ENCODE assay signal across 23 mouse cellular contexts in genomic region chr6:37779893-37780292, GRCm38 (mm10).
DNase-seq lines count a peak whose midpoint lies in the region; ATAC-seq and TF ChIP-seq lines count a peak whose summit lies in the region.
"Had no signal": no experiment of that assay in that cellular context is flagged by ENCODE, and none has a peak within 500 bp of the region (broad histone marks: within the 10 kb centered on the region; RNA-seq: fewer than 3 reads in every experiment).

No protein-coding gene starts in this region.

- peak; percentile 56 to 79 for DNase-seq in adrenal gland, adult (ENCODE audit: inconsistent age in 2 of 2, low spot score in 1 of 2)
- no peak for DNase-seq in adrenal gland, postnatal 25 days
- DNase-seq in liver, embryonic 11.5 days (ENCODE audit: low spot score): no peak
- DNase-seq in gastrocnemius, adult 8-10 months (ENCODE audit: low spot score in 2 of 2): no peak
- DNase-seq: B cell, adult 2 months; cerebellum, adult 11-12 months; cerebellum, adult 9-10 months; cerebellum, postnatal 25 days; gastrocnemius, postnatal 14 days; heart, adult 2 months; heart, postnatal 14 days had no signal

- H3K4me1 ChIP-seq in intestine, embryonic 16.5 days (ENCODE audit: control insufficient read depth, insufficient read depth, low read length): no peaks in the 10 kb centered on the region
- H3K4me1 ChIP-seq in intestine, postnatal 0 days (replicated peaks; ENCODE audit: control insufficient read depth, insufficient read depth, low read length): no peaks in the 10 kb centered on the region
- peaks cover 5% of the 10 kb centered on the region; the same call in 1 of the 2 replicates for H3K4me1 ChIP-seq in liver, embryonic 12.5 days
- no peaks in the 10 kb centered on the region for H3K4me1 ChIP-seq in liver, embryonic 11.5 days (replicated peaks; ENCODE audit: control insufficient read depth, insufficient read depth, low read length)
- H3K4me1 ChIP-seq in liver, embryonic 16.5 days (ENCODE audit: control insufficient read depth, low read depth, low read length): no peaks in the 10 kb centered on the region
- H3K4me1 ChIP-seq: embryonic facial prominence, embryonic 12.5 days; heart, embryonic 15.5 days; hindbrain, embryonic 13.5 days had no signal

- peaks cover 4% of the 10 kb centered on the region; the same call in 1 of the 2 replicates for H3K9me3 ChIP-seq in intestine, embryonic 16.5 days (ENCODE audit: control insufficient read depth, low read length)
- H3K9me3 ChIP-seq in intestine, postnatal 0 days (ENCODE audit: control insufficient read depth): peaks cover 7% of the 10 kb centered on the region; the same call in 1 of the 2 replicates
- H3K9me3 ChIP-seq in liver, embryonic 12.5 days (replicated peaks): peaks cover 11% of the 10 kb centered on the region; the same call in 1 of the 2 replicates
- peaks cover 2% of the 10 kb centered on the region; the same call in 1 of the 2 replicates for H3K9me3 ChIP-seq in liver, embryonic 11.5 days (ENCODE audit: control insufficient read depth, low read length)
- H3K9me3 ChIP-seq in liver, embryonic 16.5 days (replicated peaks; ENCODE audit: control insufficient read depth, low read length): peaks cover 5% of the 10 kb centered on the region; the same call in 1 of the 2 replicates
- H3K9me3 ChIP-seq: G1E; hindbrain, embryonic 13.5 days had no signal

- TF ChIP-seq CTCF in intestine, postnatal 0 days (IDR thresholded peaks at IDR 0.05; ENCODE audit: low read depth): no peak

- H3K4me3 ChIP-seq in intestine, embryonic 16.5 days (ENCODE audit: low read length): no peak overlapping the region
- H3K4me3 ChIP-seq in intestine, postnatal 0 days (ENCODE audit: low read depth, low read length): no peak overlapping the region
- H3K4me3 ChIP-seq in liver, embryonic 12.5 days: no peak overlapping the region
- no peak overlapping the region for H3K4me3 ChIP-seq in liver, embryonic 11.5 days (ENCODE audit: low read depth, low read length)
- no peak overlapping the region for H3K4me3 ChIP-seq in liver, embryonic 16.5 days (ENCODE audit: low read depth, low read length)
- H3K4me3 ChIP-seq: embryonic facial prominence, embryonic 12.5 days; heart, adult 2 months; heart, embryonic 15.5 days; hindbrain, embryonic 13.5 days had no signal

- no peaks in the 10 kb centered on the region for H3K27me3 ChIP-seq in intestine, embryonic 16.5 days (replicated peaks; ENCODE audit: control insufficient read depth, insufficient read depth, low read length)
- no peaks in the 10 kb centered on the region for H3K27me3 ChIP-seq in intestine, postnatal 0 days (replicated peaks; ENCODE audit: control insufficient read depth, insufficient read depth, low read length)
- H3K27me3 ChIP-seq in liver, embryonic 12.5 days (replicated peaks): no peaks in the 10 kb centered on the region
- no peaks in the 10 kb centered on the region for H3K27me3 ChIP-seq in liver, embryonic 11.5 days (replicated peaks; ENCODE audit: control insufficient read depth, insufficient read depth, low read length)
- H3K27me3 ChIP-seq in liver, embryonic 16.5 days (ENCODE audit: control insufficient read depth, insufficient read depth, low read depth, low read length): no peaks in the 10 kb centered on the region
- H3K27me3 ChIP-seq: embryonic facial prominence, embryonic 12.5 days; heart, embryonic 15.5 days; hindbrain, embryonic 13.5 days had no signal

- no peak overlapping the region for H3K9ac ChIP-seq in intestine, embryonic 16.5 days (ENCODE audit: low read depth, low read length)
- H3K9ac ChIP-seq in intestine, postnatal 0 days (ENCODE audit: low read depth, low read length): no peak overlapping the region
- H3K9ac ChIP-seq in liver, embryonic 12.5 days: no peak overlapping the region
- H3K9ac ChIP-seq in liver, embryonic 11.5 days (ENCODE audit: low read depth, low read length): no peak overlapping the region
- no peak overlapping the region for H3K9ac ChIP-seq in liver, embryonic 16.5 days (ENCODE audit: low read depth, low read length)
- H3K9ac ChIP-seq: embryonic facial prominence, embryonic 12.5 days; heart, embryonic 15.5 days; hindbrain, embryonic 13.5 days had no signal

- peak; percentile 53 for ATAC-seq in intestine, embryonic 16.5 days
- ATAC-seq in intestine, postnatal 0 days: no peak
- peak; percentile 69 for ATAC-seq in liver, embryonic 12.5 days
- ATAC-seq in liver, embryonic 11.5 days (replicated peaks; ENCODE audit: low FRiP score): no peak
- peak; percentile 71 for ATAC-seq in liver, embryonic 16.5 days (ENCODE audit: low read depth)
- ATAC-seq: CD4-positive, CD25-positive, alpha-beta regulatory T cell, adult 4 months; forebrain, embryonic 16.5 days; hindbrain, postnatal 0 days had no signal

- H3K4me2 ChIP-seq in intestine, embryonic 16.5 days (ENCODE audit: low read depth, low read length): no peak overlapping the region
- H3K4me2 ChIP-seq in intestine, postnatal 0 days (replicated peaks; ENCODE audit: low read depth): no peak overlapping the region
- no peak overlapping the region for H3K4me2 ChIP-seq in liver, embryonic 12.5 days
- H3K4me2 ChIP-seq in liver, embryonic 11.5 days: no peak overlapping the region
- no peak overlapping the region for H3K4me2 ChIP-seq in liver, embryonic 16.5 days (ENCODE audit: low read depth, low read length)
- H3K4me2 ChIP-seq: embryonic facial prominence, embryonic 12.5 days; heart, embryonic 11.5 days; heart, embryonic 15.5 days; hindbrain, embryonic 13.5 days had no signal

- H3K36me3 ChIP-seq in intestine, embryonic 16.5 days (ENCODE audit: control insufficient read depth, insufficient read depth, low read length): no peaks in the 10 kb centered on the region
- H3K36me3 ChIP-seq in intestine, postnatal 0 days (ENCODE audit: control insufficient read depth, insufficient read depth): no peaks in the 10 kb centered on the region
- no peaks in the 10 kb centered on the region for H3K36me3 ChIP-seq in liver, embryonic 12.5 days
- no peaks in the 10 kb centered on the region for H3K36me3 ChIP-seq in liver, embryonic 11.5 days (ENCODE audit: control insufficient read depth, insufficient read depth, low read length)
- no peaks in the 10 kb centered on the region for H3K36me3 ChIP-seq in liver, embryonic 16.5 days (ENCODE audit: control insufficient read depth, insufficient read depth)
- H3K36me3 ChIP-seq: embryonic facial prominence, embryonic 12.5 days; G1E; heart, embryonic 15.5 days; hindbrain, embryonic 13.5 days had no signal

- no peak overlapping the region for H3K27ac ChIP-seq in intestine, embryonic 16.5 days (ENCODE audit: low read length)
- no peak overlapping the region for H3K27ac ChIP-seq in intestine, postnatal 0 days (ENCODE audit: low read depth, low read length)
- no peak overlapping the region for H3K27ac ChIP-seq in liver, embryonic 12.5 days
- no peak overlapping the region for H3K27ac ChIP-seq in liver, embryonic 11.5 days (ENCODE audit: low read depth, low read length)
- H3K27ac ChIP-seq in liver, embryonic 16.5 days (ENCODE audit: low read length): 0 out of 2 replicates have a peak overlapping the region, but pooled peaks have one; percentile 15
- H3K27ac ChIP-seq: embryonic facial prominence, embryonic 12.5 days; heart, adult 2 months; heart, embryonic 15.5 days; hindbrain, embryonic 13.5 days; hindbrain, postnatal 0 days had no signal

Comparison
In these comparisons a context has a peak if more than half of its experiments do, and no peak if none do; other contexts are left out.
1. DNase-seq: peak in adrenal gland, adult (2 of 2); none in adrenal gland, postnatal 25 days (single experiment), liver, embryonic 11.5 days (single experiment) and gastrocnemius, adult 8-10 months (0 of 2).
2. ATAC-seq: peak in intestine, embryonic 16.5 days (single experiment), liver, embryonic 12.5 days (single experiment) and liver, embryonic 16.5 days (single experiment); none in intestine, postnatal 0 days (single experiment) and liver, embryonic 11.5 days (single experiment).